Mouse (Mus musculus) forebrain, embryonic 11.5 days (tissue): Measurements from ENCODE around the gene Pdcl2. TPM values are rescaled to one million over a fixed set of nuclear protein-coding genes. Genes with fewer than 3 reads are reported as not detected.
A peak's percentile ranks its signal among the peaks of the same experiment; 100 is the strongest.

Source experiments
- ATAC-seq: fragments of 200-750 bp; cut with Nextera tagmentation; replicated peaks from 2 replicates; pipeline ENCODE4 v1.8.0; 2017; ENCODE audit warnings: moderate TSS enrichment; ENCODE audit not compliant: low FRiP score
- DNase-seq: peaks from one replicate; pipeline ENCODE4 v3.0.0-alpha.2; 2017; ENCODE audit warnings: low spot score
- H3K27ac ChIP-seq: fragments of 300-500 bp; sonication (generic); 2 replicates; pipeline ENCODE4 v1.5.1; 2014; ENCODE audit warnings: low read depth, low read length
- H3K27me3 ChIP-seq: fragments of 300-500 bp; sonication (generic); 2 replicates; pipeline ENCODE4 v1.6.1; 2014; ENCODE audit warnings: mild to moderate bottlenecking, low read length, mixed read lengths; ENCODE audit not compliant: control insufficient read depth, insufficient read depth
- H3K36me3 ChIP-seq: fragments of 300-500 bp; sonication (generic); 2 replicates; pipeline ENCODE4 v1.6.1; 2014; ENCODE audit warnings: mild to moderate bottlenecking, low read length, moderate library complexity, mixed read lengths; ENCODE audit not compliant: control insufficient read depth, insufficient read depth
- H3K4me1 ChIP-seq: fragments of 300-500 bp; sonication (generic); replicated peaks from 2 replicates; pipeline ENCODE4 v1.6.1; 2014; ENCODE audit warnings: low read length, mixed read lengths; ENCODE audit not compliant: control insufficient read depth, insufficient read depth
- H3K4me2 ChIP-seq: fragments of 300-500 bp; sonication (generic); 2 replicates; pipeline ENCODE4 v1.6.1; 2014; ENCODE audit warnings: low read depth, mild to moderate bottlenecking, low read length, moderate library complexity, mixed read lengths; ENCODE audit not compliant: severe bottlenecking
- H3K4me3 ChIP-seq: fragments of 300-500 bp; sonication (generic); 2 replicates; pipeline ENCODE4 v1.5.1; 2014; ENCODE audit warnings: low read depth, low read length
- H3K9ac ChIP-seq: fragments of 300-500 bp; sonication (generic); 2 replicates; pipeline ENCODE4 v1.6.1; 2014; ENCODE audit warnings: low read length
- H3K9me3 ChIP-seq: fragments of 300-500 bp; sonication (generic); 2 replicates; pipeline ENCODE4 v1.6.1; 2016; ENCODE audit warnings: low read length, mixed read lengths; ENCODE audit not compliant: control insufficient read depth
- WGBS: fragments of 180-500 bp; shearing (Covaris S2); extraction: QIAGEN DNeasy Blood & Tissue Kit; methylation state at CpG from one replicate; pipeline ENCODE4 v1.1.7; 2014; 5-methylcytosine and 5-hydroxymethylcytosine counted together
- polyA plus RNA-seq: library from polyadenylated mRNA; unstranded; fragments of >200 nt; fragmentation: Nextera tagmentation; extraction: Ambion mirVana; gene quantifications from 2 replicates; pipeline ENCODE4 v1.2.1, GENCODE M21; 2014

The Pdcl2 gene
- polyA plus RNA-seq, 1 experiment from 2014 or later = not detected

- no peak for DNase-seq
- 73% methylated on average over 3 of the region's 3 CpGs for WGBS
- no peak overlapping the region for H3K9ac ChIP-seq
- H3K4me2 ChIP-seq = no peak overlapping the region
- H3K4me1 ChIP-seq = no peaks in the 10 kb centered on the region; the same call in 1 of the 2 replicates
- no peak overlapping the region for H3K27ac ChIP-seq
- ATAC-seq = no peak
- H3K27me3 ChIP-seq = no peaks in the 10 kb centered on the region
- no peak overlapping the region for H3K4me3 ChIP-seq
- H3K9me3 ChIP-seq = no peaks in the 10 kb centered on the region
- no peaks in the 10 kb centered on the region for H3K36me3 ChIP-seq
Observed at GRCm38 (mm10) chr5:76306261-76306660, 24.7 kb downstream of the Pdcl2 start.

GRCm38 (mm10) chr5:76305616-76306015, 25.3 kb downstream of the Pdcl2 start:
- peak overlapping the region; percentile 94 for H3K4me3 ChIP-seq
- no peaks in the 10 kb centered on the region for H3K27me3 ChIP-seq
- no peak overlapping the region for H3K27ac ChIP-seq
- H3K4me2 ChIP-seq = peak overlapping the region; percentile 88
- H3K36me3 ChIP-seq = no peaks in the 10 kb centered on the region
- ATAC-seq = no peak
- peak; percentile 54 for DNase-seq
- 6% methylated on average over 7 of the region's 8 CpGs for WGBS
- H3K9me3 ChIP-seq = no peaks in the 10 kb centered on the region
- H3K9ac ChIP-seq = peak overlapping the region; percentile 7; the same call in 1 of the 2 replicates
- no peaks in the 10 kb centered on the region; the same call in 1 of the 2 replicates for H3K4me1 ChIP-seq

- Histone ChIP-seq H3K4me1 (no peaks in the 10 kb centered on the region; the same call in 1 of the 2 replicates), H3K9ac (peak within 1 kb of the TSS; percentile 89), H3K27ac (peak within 1 kb of the TSS; percentile 95), H3K9me3 (no peaks in the 10 kb centered on the region), H3K4me2 (peak within 1 kb of the TSS; percentile 88), H3K36me3 (no peaks in the 10 kb centered on the region), H3K27me3 (no peaks in the 10 kb centered on the region), H3K4me3 (peak within 1 kb of the TSS; percentile 94)
- DNase-seq = peak; percentile 94
- under 1% methylated on average over 96 of the region's 104 CpGs for WGBS
- ATAC-seq = peak; percentile 89
Observed at GRCm38 (mm10) chr5:76304452-76305341, 26.3 kb downstream of the Pdcl2 start, which contains the start of gene Clock. Gene Clock (minus strand): TSS chr5:76304792.

GRCm38 (mm10) chr5:76303745-76304451, 27.1 kb downstream of the Pdcl2 start:
- Histone ChIP-seq H3K4me3 (peak overlapping the region; percentile 94), H3K9me3 (no peaks in the 10 kb centered on the region), H3K4me1 (no peaks in the 10 kb centered on the region; the same call in 1 of the 2 replicates), H3K27me3 (no peaks in the 10 kb centered on the region), H3K36me3 (no peaks in the 10 kb centered on the region), H3K9ac (peak overlapping the region; percentile 89), H3K4me2 (peak overlapping the region; percentile 88), H3K27ac (peak overlapping the region; percentile 95)
- DNase-seq (peak; percentile 82), ATAC-seq (peak; percentile 88)
- under 1% methylated on average over 83 of the region's 100 CpGs for WGBS

- Histone ChIP-seq H3K9ac (peak overlapping the region; percentile 89), H3K27ac (no peak overlapping the region), H3K9me3 (no peaks in the 10 kb centered on the region), H3K36me3 (no peaks in the 10 kb centered on the region), H3K4me1 (no peaks in the 10 kb centered on the region; the same call in 1 of the 2 replicates), H3K4me3 (peak overlapping the region; percentile 94), H3K27me3 (no peaks in the 10 kb centered on the region), H3K4me2 (peak overlapping the region; percentile 88)
- DNase-seq (no peak), ATAC-seq (no peak)
- WGBS = 8% methylated on average over 11 of the region's 11 CpGs
Observed at GRCm38 (mm10) chr5:76303379-76303744, 27.6 kb downstream of the Pdcl2 start.

GRCm38 (mm10) chr5:76302009-76302408, 28.9 kb downstream of the Pdcl2 start:
- ATAC-seq (no peak), DNase-seq (no peak)
- H3K9ac ChIP-seq = no peak overlapping the region
- H3K36me3 ChIP-seq = no peaks in the 10 kb centered on the region
- no peak overlapping the region for H3K4me2 ChIP-seq
- WGBS = 87% methylated on average over 2 of the region's 2 CpGs
- H3K27ac ChIP-seq = no peak overlapping the region
- H3K9me3 ChIP-seq = no peaks in the 10 kb centered on the region
- no peak overlapping the region for H3K4me3 ChIP-seq
- H3K4me1 ChIP-seq = no peaks in the 10 kb centered on the region; the same call in 1 of the 2 replicates
- no peaks in the 10 kb centered on the region for H3K27me3 ChIP-seq

- Histone ChIP-seq H3K4me3 (no peak overlapping the region), H3K9me3 (no peaks in the 10 kb centered on the region), H3K27me3 (no peaks in the 10 kb centered on the region), H3K9ac (no peak overlapping the region), H3K36me3 (no peaks in the 10 kb centered on the region), H3K4me2 (no peak overlapping the region), H3K27ac (no peak overlapping the region), H3K4me1 (no peaks in the 10 kb centered on the region)
- no peak for ATAC-seq
- 95% methylated on average over 8 of the region's 8 CpGs for WGBS
- no peak for DNase-seq
Observed at GRCm38 (mm10) chr5:76289234-76289691, 41.7 kb downstream of the Pdcl2 start.

GRCm38 (mm10) chr5:76288256-76288655, 42.7 kb downstream of the Pdcl2 start:
- H3K4me3 ChIP-seq = no peak overlapping the region
- no peak overlapping the region for H3K4me2 ChIP-seq
- ATAC-seq = no peak
- no peaks in the 10 kb centered on the region for H3K4me1 ChIP-seq
- H3K9me3 ChIP-seq = no peaks in the 10 kb centered on the region
- 94% methylated on average over 3 of the region's 3 CpGs for WGBS
- no peak overlapping the region for H3K27ac ChIP-seq
- no peak overlapping the region for H3K9ac ChIP-seq
- no peaks in the 10 kb centered on the region for H3K36me3 ChIP-seq
- DNase-seq = no peak
- no peaks in the 10 kb centered on the region for H3K27me3 ChIP-seq
